Mouse (Mus musculus): ENCODE data around the gene Phb2.

- TF ChIP-seq POLR2A (IDR thresholded peaks at IDR 0.05; ENCODE audit: extremely low read depth, insufficient read depth, low read length) (no peak), CTCF (IDR thresholded peaks at IDR 0.05; ENCODE audit: extremely low read depth, insufficient read depth, low read length) (no peak)
Observed at GRCm38 (mm10) chr6:124750405-124750804, 38.3 kb downstream of the Phb2 start.

All from cortical plate, adult 2 months (tissue).